Mouse (Mus musculus) spleen, adult 12 weeks (tissue): Measurements from ENCODE around the gene Slc35e3.
"Not testable (repeated sequence)": the region's sequence is repeated elsewhere in the genome, so short reads cannot be mapped to it uniquely, and the experiment has no call there.

Experiments used
- DNase-seq: peaks from one replicate; pipeline ENCODE4 v3.0.0; 2022; ENCODE audit warnings: low spot score

Slc35e3 gene

GRCm38 (mm10) chr10:117762281-117762830 is 16.2 kb upstream of the Slc35e3 start:
- no peak for DNase-seq

GRCm38 (mm10) chr10:117761551-117761950 is 15.4 kb upstream of the Slc35e3 start:
- DNase-seq: no peak

- DNase-seq: no peak
These were observed 14.7 kb upstream of the Slc35e3 start for GRCm38 (mm10) chr10:117760831-117761335.

GRCm38 (mm10) chr10:117759844-117760630 is 13.9 kb upstream of the Slc35e3 start:
- no peak for DNase-seq

GRCm38 (mm10) chr10:117758749-117759727 is 12.9 kb upstream of the Slc35e3 start:
- no peak for DNase-seq

- DNase-seq: not testable (repeated sequence)
These were observed 12.2 kb upstream of the Slc35e3 start for GRCm38 (mm10) chr10:117758344-117758743.

- DNase-seq: no peak
These were observed 11.7 kb upstream of the Slc35e3 start for GRCm38 (mm10) chr10:117757796-117758342.

- DNase-seq: no peak
These were observed 11.1 kb upstream of the Slc35e3 start for GRCm38 (mm10) chr10:117757259-117757658.

- no peak for DNase-seq
These were observed 10.6 kb upstream of the Slc35e3 start for GRCm38 (mm10) chr10:117756784-117757183.

- no peak for DNase-seq
These were observed 9.8 kb upstream of the Slc35e3 start for GRCm38 (mm10) chr10:117755799-117756467.

- DNase-seq: no peak
These were observed 9.1 kb upstream of the Slc35e3 start for GRCm38 (mm10) chr10:117755086-117755798.

- no peak for DNase-seq
These were observed 8.4 kb upstream of the Slc35e3 start for GRCm38 (mm10) chr10:117754609-117754940.

GRCm38 (mm10) chr10:117753711-117754608 is 7.8 kb upstream of the Slc35e3 start:
- no peak for DNase-seq

GRCm38 (mm10) chr10:117752851-117753647 is 6.9 kb upstream of the Slc35e3 start:
- no peak for DNase-seq

- no peak for DNase-seq
These were observed 6.2 kb upstream of the Slc35e3 start for GRCm38 (mm10) chr10:117752304-117752821.

GRCm38 (mm10) chr10:117751744-117752143 is 5.6 kb upstream of the Slc35e3 start:
- no peak for DNase-seq

- no peak for DNase-seq
These were observed 5.1 kb upstream of the Slc35e3 start for GRCm38 (mm10) chr10:117751282-117751610.

- no peak for DNase-seq
These were observed 4.5 kb upstream of the Slc35e3 start for GRCm38 (mm10) chr10:117750529-117751281.
